Mouse (Mus musculus): ENCODE results near the gene Cds2. TPM values are rescaled to one million over a fixed set of nuclear protein-coding genes. Genes with fewer than 3 reads are reported as not detected.
"Not testable (repeated sequence)": the region's sequence is repeated elsewhere in the genome, so short reads cannot be mapped to it uniquely, and the experiment has no call there.

The Cds2 gene
- total RNA-seq, 2 experiments from 2014 or later = 71.2 to 73.3 TPM

GRCm38 (mm10) chr2:132265196-132265595 is 2.2 kb downstream of the Cds2 start:
- no peak for DNase-seq

GRCm38 (mm10) chr2:132266086-132266485 is 3.1 kb downstream of the Cds2 start:
- DNase-seq = no peak

GRCm38 (mm10) chr2:132269217-132269616 is 6.3 kb downstream of the Cds2 start:
- DNase-seq = peak; percentile 25 to 37

- no peak for DNase-seq
Observed at GRCm38 (mm10) chr2:132270331-132270951, 7.5 kb downstream of the Cds2 start.

- DNase-seq = no peak
Observed at GRCm38 (mm10) chr2:132272694-132273389, 9.9 kb downstream of the Cds2 start.

- DNase-seq = no peak
Observed at GRCm38 (mm10) chr2:132275527-132275926, 12.6 kb downstream of the Cds2 start.

GRCm38 (mm10) chr2:132276249-132276648 is 13.3 kb downstream of the Cds2 start:
- no peak for DNase-seq

GRCm38 (mm10) chr2:132278273-132278853 is 15.4 kb downstream of the Cds2 start:
- no peak for DNase-seq

GRCm38 (mm10) chr2:132279336-132279882 is 16.5 kb downstream of the Cds2 start:
- DNase-seq = no peak

GRCm38 (mm10) chr2:132279978-132280377 is 17.0 kb downstream of the Cds2 start:
- peak in 1 of 2 experiments; percentile 22 for DNase-seq

- no peak for DNase-seq
Observed at GRCm38 (mm10) chr2:132280518-132281120, 17.7 kb downstream of the Cds2 start.

GRCm38 (mm10) chr2:132281560-132282452 is 18.9 kb downstream of the Cds2 start:
- no peak for DNase-seq

- DNase-seq = no peak
Observed at GRCm38 (mm10) chr2:132282453-132283174, 19.7 kb downstream of the Cds2 start.

- peak in 1 of 2 experiments; percentile 10 for DNase-seq
Observed at GRCm38 (mm10) chr2:132283236-132284070, 20.5 kb downstream of the Cds2 start.

GRCm38 (mm10) chr2:132284492-132285139 is 21.7 kb downstream of the Cds2 start:
- peak; percentile 52 to 61 for DNase-seq

- DNase-seq = not testable (repeated sequence)
Observed at GRCm38 (mm10) chr2:132285722-132286121, 22.8 kb downstream of the Cds2 start.

- DNase-seq = peak in 1 of 2 experiments; percentile 34
Observed at GRCm38 (mm10) chr2:132286376-132287076, 23.6 kb downstream of the Cds2 start.

GRCm38 (mm10) chr2:132289213-132289612 is 26.3 kb downstream of the Cds2 start:
- DNase-seq = not testable (repeated sequence)

- no peak for DNase-seq
Observed at GRCm38 (mm10) chr2:132290808-132291207, 27.9 kb downstream of the Cds2 start.

All from adrenal gland, postnatal 36 days (tissue).